Mouse (Mus musculus) thymus, postnatal 14 days (tissue): Measurements from ENCODE around the gene Gm9913.

Source experiments
- DNase-seq: peaks from one replicate; pipeline ENCODE4 v3.0.0; 2021

The Gm9913 gene

GRCm38 (mm10) chr2:125496696-125497095 lies 8.2 kb upstream of the Gm9913 start:
- DNase-seq, result no peak

GRCm38 (mm10) chr2:125498216-125498615 lies 6.7 kb upstream of the Gm9913 start:
- DNase-seq, result no peak

- DNase-seq, result no peak
Measured at GRCm38 (mm10) chr2:125501526-125501925, 3.4 kb upstream of the Gm9913 start.

- no peak for DNase-seq
Measured at GRCm38 (mm10) chr2:125505746-125506315, 942 bp downstream of the Gm9913 start.

- DNase-seq, result no peak
Measured at GRCm38 (mm10) chr2:125506316-125507054, 1.6 kb downstream of the Gm9913 start.

GRCm38 (mm10) chr2:125507893-125508292 lies 3.0 kb downstream of the Gm9913 start, which contains the start of gene Fbn1:
TSS of gene Fbn1 (minus strand) at chr2:125507993.
- no peak for DNase-seq

GRCm38 (mm10) chr2:125508381-125508780 lies 3.5 kb downstream of the Gm9913 start:
- no peak for DNase-seq

GRCm38 (mm10) chr2:125510752-125511151 lies 5.9 kb downstream of the Gm9913 start:
- DNase-seq, result no peak

GRCm38 (mm10) chr2:125511898-125512297 lies 7.0 kb downstream of the Gm9913 start:
- DNase-seq, result no peak

- DNase-seq, result no peak
Measured at GRCm38 (mm10) chr2:125512544-125512943, 7.7 kb downstream of the Gm9913 start.

GRCm38 (mm10) chr2:125514391-125514790 lies 9.5 kb downstream of the Gm9913 start:
- no peak for DNase-seq

GRCm38 (mm10) chr2:125515291-125516057 lies 10.6 kb downstream of the Gm9913 start:
- DNase-seq, result no peak

GRCm38 (mm10) chr2:125516594-125516993 lies 11.7 kb downstream of the Gm9913 start:
- DNase-seq, result no peak

GRCm38 (mm10) chr2:125525484-125525883 lies 20.6 kb downstream of the Gm9913 start:
- no peak for DNase-seq

GRCm38 (mm10) chr2:125526566-125526965 lies 21.7 kb downstream of the Gm9913 start:
- no peak for DNase-seq

- DNase-seq, result no peak
Measured at GRCm38 (mm10) chr2:125530665-125531064, 25.8 kb downstream of the Gm9913 start.

- DNase-seq, result no peak
Measured at GRCm38 (mm10) chr2:125539640-125540039, 34.8 kb downstream of the Gm9913 start.

- DNase-seq, result no peak
Measured at GRCm38 (mm10) chr2:125540579-125540978, 35.7 kb downstream of the Gm9913 start.

GRCm38 (mm10) chr2:125541451-125541850 lies 36.6 kb downstream of the Gm9913 start:
- DNase-seq, result no peak

GRCm38 (mm10) chr2:125543646-125544045 lies 38.8 kb downstream of the Gm9913 start:
- no peak for DNase-seq

- DNase-seq, result no peak
Measured at GRCm38 (mm10) chr2:125544986-125545385, 40.1 kb downstream of the Gm9913 start.

GRCm38 (mm10) chr2:125548806-125549578 lies 44.1 kb downstream of the Gm9913 start:
- no peak for DNase-seq

- DNase-seq, result no peak
Measured at GRCm38 (mm10) chr2:125555830-125556229, 50.9 kb downstream of the Gm9913 start.
